Mouse (Mus musculus) hindbrain, embryonic 15.5 days (tissue): Measurements from ENCODE around the gene C8g. TPM values are rescaled to one million over a fixed set of nuclear protein-coding genes. Genes with fewer than 3 reads are reported as not detected.

ENCODE experiments used
- ATAC-seq: fragments of 200-750 bp; cut with Nextera tagmentation; 2 replicates; pipeline ENCODE4 v1.8.0; 2017; ENCODE audit warnings: low read depth, moderate number of reproducible peaks, moderate TSS enrichment; ENCODE audit not compliant: low FRiP score
- H3K27ac ChIP-seq: fragments of 300-500 bp; sonication (generic); replicated peaks from 2 replicates; pipeline ENCODE4 v1.5.1; 2015; ENCODE audit warnings: mild to moderate bottlenecking, inconsistent platforms
- H3K27me3 ChIP-seq: fragments of 300-500 bp; sonication (generic); 2 replicates; pipeline ENCODE4 v1.6.1; 2015; ENCODE audit warnings: control low read depth, inconsistent platforms
- H3K36me3 ChIP-seq: fragments of 300-500 bp; sonication (generic); 2 replicates; pipeline ENCODE4 v1.6.1; 2015; ENCODE audit warnings: control low read depth, inconsistent platforms
- H3K4me1 ChIP-seq: fragments of 300-500 bp; sonication (generic); replicated peaks from 2 replicates; pipeline ENCODE4 v1.6.1; 2015; ENCODE audit warnings: control low read depth, inconsistent platforms
- H3K4me2 ChIP-seq: fragments of 300-500 bp; sonication (generic); 2 replicates; pipeline ENCODE4 v1.6.1; 2015; ENCODE audit warnings: moderate library complexity, mild to moderate bottlenecking, inconsistent platforms
- H3K4me3 ChIP-seq: fragments of 300-500 bp; sonication (generic); 2 replicates; pipeline ENCODE4 v1.5.1; 2015; ENCODE audit warnings: mild to moderate bottlenecking, inconsistent platforms
- H3K9ac ChIP-seq: fragments of 300-500 bp; sonication (generic); 2 replicates; pipeline ENCODE4 v1.6.1; 2015; ENCODE audit warnings: inconsistent platforms
- H3K9me3 ChIP-seq: fragments of 300-500 bp; sonication (generic); 2 replicates; pipeline ENCODE4 v1.6.1; 2016; ENCODE audit warnings: control low read depth, inconsistent platforms
- WGBS: fragments of 180-500 bp; shearing (Covaris S2); methylation state at CpG from one replicate; pipeline ENCODE4 v1.1.7; 2015; 5-methylcytosine and 5-hydroxymethylcytosine counted together
- polyA plus RNA-seq: library from polyadenylated mRNA; unstranded; fragments of >200 nt; fragmentation: Nextera tagmentation; extraction: Ambion mirVana; gene quantifications from 2 replicates; pipeline ENCODE4 v1.2.1, GENCODE M21; 2015

The C8g gene
- polyA plus RNA-seq, result 5.8 and 6.1 TPM in 2 replicates

DNA sequence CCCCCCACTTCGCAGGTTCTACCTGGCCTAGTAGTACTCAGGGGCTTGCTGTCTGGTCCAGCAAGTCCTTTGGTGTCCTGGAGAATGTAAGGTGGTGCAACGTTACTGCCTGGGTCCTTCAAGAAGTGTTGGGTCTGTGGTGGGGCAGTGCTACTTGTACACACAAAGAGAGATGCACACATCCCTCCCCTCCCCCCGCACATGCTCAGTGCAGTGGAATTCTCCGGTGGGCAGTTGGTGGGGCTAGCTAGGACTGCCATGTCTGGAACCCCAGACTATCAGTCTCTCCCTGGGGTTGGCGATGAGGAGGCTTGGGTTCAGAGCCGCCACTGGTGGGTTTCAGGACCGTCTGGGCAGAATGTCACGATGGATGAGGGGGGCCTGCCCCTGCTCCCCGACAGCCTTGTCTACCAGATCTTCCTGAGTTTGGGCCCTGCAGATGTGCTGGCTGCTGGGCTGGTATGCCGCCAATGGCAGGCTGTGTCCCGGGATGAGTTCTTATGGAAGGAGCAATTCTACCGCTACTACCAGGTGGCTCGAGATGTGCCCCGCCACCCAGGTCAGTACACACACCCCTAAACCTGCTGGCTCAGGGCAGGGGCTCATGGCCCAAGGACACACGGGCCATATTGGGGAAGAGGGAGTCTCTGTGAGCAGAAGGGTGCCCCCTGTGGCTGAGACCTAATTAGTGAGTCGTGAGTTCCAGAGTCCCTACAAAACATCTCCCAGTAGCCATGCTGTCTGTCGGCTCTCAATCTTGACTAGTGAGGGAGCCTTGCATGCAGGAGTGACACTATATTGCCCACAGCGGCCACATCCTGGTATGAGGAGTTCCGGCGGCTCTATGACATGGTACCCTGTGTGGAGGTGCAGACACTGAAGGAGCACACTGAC, at the start of gene C8g:
C8g (minus strand) TSS at position 127 of the 894 bp plus-strand sequence.
- Histone ChIP-seq H3K27me3 (no peaks in the 10 kb centered on the region), H3K4me3 (peak within 1 kb of the TSS; percentile 89), H3K4me2 (peak within 1 kb of the TSS; percentile 97), H3K9ac (peak within 1 kb of the TSS; percentile 94), H3K9me3 (no peaks in the 10 kb centered on the region), H3K27ac (peak within 1 kb of the TSS; percentile 86), H3K4me1 (peaks cover 20% of the 10 kb centered on the region), H3K36me3 (peaks cover 17% of the 10 kb centered on the region; the same call in 1 of the 2 replicates)
- 76% methylated on average over 20 of the region's 20 CpGs for WGBS
- ATAC-seq, result no peak

DNA sequence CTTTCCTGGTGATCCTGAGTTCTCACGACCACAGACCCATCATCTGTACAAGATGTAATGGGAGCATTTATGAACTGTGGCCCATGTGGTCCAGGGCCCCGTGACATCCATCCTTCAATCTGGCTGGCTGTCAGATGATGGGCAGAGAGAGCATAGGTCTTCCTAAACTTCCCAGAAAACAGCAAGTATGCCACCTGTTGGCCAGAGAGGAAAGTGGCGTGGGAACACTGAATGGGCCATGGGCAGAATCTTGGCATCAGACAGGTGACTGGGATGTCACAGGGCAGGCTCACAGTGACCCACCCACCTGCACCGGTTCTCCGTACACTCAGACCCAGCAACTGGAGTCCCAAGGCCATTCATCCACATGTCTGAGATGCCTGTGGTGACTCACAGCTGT, 49.7 kb upstream of the C8g start:
- Histone ChIP-seq H3K27me3 (no peaks in the 10 kb centered on the region), H3K4me2 (no peak overlapping the region), H3K9me3 (no peaks in the 10 kb centered on the region), H3K27ac (no peak overlapping the region), H3K9ac (no peak overlapping the region), H3K4me1 (peaks cover 7% of the 10 kb centered on the region), H3K36me3 (no peaks in the 10 kb centered on the region), H3K4me3 (no peak overlapping the region)
- ATAC-seq, result no peak
- WGBS, result 40% methylated on average over 5 of the region's 5 CpGs

DNA sequence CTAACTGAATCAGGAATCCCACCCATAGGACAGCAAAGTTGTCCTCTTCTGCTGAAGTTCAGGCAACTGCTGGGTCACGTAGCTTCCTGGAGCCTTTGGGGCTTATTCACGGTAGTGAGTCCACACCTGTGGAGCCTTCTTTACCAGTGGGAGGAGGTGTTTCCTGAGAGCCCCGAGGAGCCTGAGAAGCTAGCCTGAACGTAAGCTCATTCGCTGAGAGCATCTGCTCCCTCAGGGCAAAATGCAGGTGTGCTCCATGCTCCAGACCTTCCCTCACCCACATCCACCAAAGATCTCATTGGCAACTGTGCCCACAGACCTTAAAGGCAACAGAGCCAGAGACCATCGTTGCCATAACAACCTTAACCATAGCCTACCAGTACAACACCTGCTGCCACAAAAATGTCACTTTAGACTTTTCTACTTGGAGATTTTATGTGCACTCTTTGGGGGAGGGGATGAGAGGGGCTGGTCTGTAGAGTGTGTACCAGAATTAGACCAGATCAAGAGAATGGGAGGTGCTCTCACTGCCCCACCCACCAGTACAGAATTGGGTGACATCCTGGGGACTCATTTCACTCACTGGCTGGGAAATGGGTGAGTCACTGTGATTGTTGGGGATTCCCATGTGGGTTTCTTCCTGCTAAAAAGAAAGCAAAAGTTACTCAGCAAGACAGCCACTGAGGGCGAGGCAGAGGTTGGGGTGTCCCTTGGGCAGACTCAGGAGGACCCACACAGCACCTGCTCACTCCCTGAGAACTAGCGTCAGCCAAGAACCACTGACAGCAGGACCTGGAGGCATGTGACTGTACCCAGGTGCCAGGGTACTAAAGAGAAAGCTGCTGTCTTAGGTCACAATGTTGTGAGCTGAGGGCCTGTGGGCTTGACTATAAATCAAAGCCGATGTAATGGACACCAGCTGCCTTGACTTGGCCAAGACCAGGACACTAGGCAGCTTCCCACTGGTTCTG, 47.8 kb upstream of the C8g start:
- H3K4me3 ChIP-seq, result no peak overlapping the region
- H3K9ac ChIP-seq, result no peak overlapping the region
- no peak overlapping the region for H3K4me2 ChIP-seq
- H3K9me3 ChIP-seq, result no peaks in the 10 kb centered on the region
- 79% methylated on average over 9 of the region's 9 CpGs for WGBS
- H3K27me3 ChIP-seq, result no peaks in the 10 kb centered on the region
- ATAC-seq, result no peak
- H3K27ac ChIP-seq, result no peak overlapping the region
- H3K4me1 ChIP-seq, result peaks cover 15% of the 10 kb centered on the region
- H3K36me3 ChIP-seq, result no peaks in the 10 kb centered on the region

DNA sequence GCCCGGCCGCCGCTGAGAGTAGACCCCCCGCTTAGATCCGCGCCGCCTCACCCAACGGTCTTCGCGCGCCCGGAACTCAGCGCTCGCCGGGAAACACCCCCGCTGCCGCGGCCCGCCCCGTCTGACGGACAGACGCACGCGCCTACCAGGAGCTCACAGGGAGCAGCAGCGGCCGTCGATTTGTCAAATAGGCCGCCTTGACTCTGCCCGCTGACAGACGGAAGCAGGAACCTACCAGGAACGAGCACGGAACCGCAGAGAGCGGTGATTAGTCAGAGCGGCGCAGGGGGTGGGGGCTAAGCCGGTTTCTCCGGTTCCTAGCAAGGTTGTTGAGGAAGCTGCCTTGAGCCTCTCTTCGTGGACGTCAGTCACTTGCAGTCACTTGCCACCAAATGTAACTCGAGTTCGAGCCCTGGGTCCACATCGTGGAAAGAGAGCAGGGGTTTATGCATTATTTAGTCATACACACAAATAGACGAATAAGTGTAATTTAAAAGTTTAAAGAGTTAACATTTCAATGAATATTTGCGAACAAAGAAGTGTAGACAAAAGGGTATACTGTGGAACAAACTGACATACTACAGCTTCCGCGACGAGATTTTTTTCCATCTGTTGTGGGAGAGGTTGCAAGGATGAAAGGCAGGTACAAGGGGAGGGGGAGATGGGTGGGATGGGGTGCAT, 45.4 kb upstream of the C8g start, which contains the start of gene Traf2:
Traf2 (minus strand) TSS at position 130 of the 681 bp plus-strand sequence.
- Histone ChIP-seq H3K4me2 (peak within 1 kb of the TSS; percentile 87), H3K27ac (peak within 1 kb of the TSS; percentile 35; the same call in 1 of the 2 replicates), H3K4me1 (peaks cover 15% of the 10 kb centered on the region), H3K4me3 (peak within 1 kb of the TSS; percentile 67), H3K9me3 (no peaks in the 10 kb centered on the region), H3K36me3 (no peaks in the 10 kb centered on the region), H3K27me3 (no peaks in the 10 kb centered on the region), H3K9ac (peak within 1 kb of the TSS; percentile 61)
- 3% methylated on average over 47 of the region's 48 CpGs for WGBS
- ATAC-seq, result peak; percentile 100

DNA sequence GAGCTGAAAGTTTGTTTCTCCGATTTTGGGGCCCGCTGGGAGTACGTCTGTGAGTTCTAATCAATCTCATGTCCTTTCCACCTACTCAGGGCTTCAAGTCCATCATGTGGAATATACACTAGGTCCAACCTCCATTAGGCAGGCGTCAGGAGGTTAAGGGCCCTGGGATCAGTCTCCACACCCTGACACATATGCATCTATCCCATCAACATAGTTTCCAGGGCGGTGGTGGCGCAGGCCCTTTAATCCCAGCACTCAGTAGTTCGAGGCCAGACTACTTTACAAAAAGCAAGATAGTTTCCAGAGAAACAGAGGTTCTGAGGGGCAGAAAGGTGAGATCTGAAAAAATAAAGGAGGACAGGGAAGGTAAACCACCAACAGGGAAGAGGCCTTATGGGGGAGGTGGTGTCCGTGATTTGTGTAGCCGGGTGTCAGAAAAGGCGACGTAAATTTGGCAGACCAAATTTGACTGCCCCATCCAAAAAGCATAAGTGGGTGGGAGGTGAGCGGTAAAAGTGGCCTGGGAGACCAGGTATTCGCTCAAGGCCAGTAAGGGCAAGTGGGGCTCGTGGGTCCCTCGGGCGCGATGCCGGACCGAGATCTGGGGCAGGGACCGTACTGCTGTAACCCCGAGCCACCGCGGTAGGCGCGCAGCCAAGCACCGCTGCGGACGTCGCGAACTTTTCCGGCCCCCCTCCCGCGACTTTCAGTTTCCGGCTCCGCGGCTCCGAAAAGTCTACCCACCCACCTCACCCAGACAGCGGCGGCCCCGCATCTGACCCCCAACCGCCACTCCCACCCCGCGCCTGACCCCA, 44.7 kb upstream of the C8g start:
- H3K4me3 ChIP-seq, result peak overlapping the region; percentile 67
- peak overlapping the region; percentile 35; the same call in 1 of the 2 replicates for H3K27ac ChIP-seq
- peak overlapping the region; percentile 87 for H3K4me2 ChIP-seq
- H3K27me3 ChIP-seq, result no peaks in the 10 kb centered on the region
- no peaks in the 10 kb centered on the region for H3K9me3 ChIP-seq
- H3K36me3 ChIP-seq, result no peaks in the 10 kb centered on the region
- WGBS, result 9% methylated on average over 43 of the region's 43 CpGs
- no peak; the same call in 1 of the 2 replicates for ATAC-seq
- H3K9ac ChIP-seq, result peak overlapping the region; percentile 61
- peaks cover 15% of the 10 kb centered on the region for H3K4me1 ChIP-seq

DNA sequence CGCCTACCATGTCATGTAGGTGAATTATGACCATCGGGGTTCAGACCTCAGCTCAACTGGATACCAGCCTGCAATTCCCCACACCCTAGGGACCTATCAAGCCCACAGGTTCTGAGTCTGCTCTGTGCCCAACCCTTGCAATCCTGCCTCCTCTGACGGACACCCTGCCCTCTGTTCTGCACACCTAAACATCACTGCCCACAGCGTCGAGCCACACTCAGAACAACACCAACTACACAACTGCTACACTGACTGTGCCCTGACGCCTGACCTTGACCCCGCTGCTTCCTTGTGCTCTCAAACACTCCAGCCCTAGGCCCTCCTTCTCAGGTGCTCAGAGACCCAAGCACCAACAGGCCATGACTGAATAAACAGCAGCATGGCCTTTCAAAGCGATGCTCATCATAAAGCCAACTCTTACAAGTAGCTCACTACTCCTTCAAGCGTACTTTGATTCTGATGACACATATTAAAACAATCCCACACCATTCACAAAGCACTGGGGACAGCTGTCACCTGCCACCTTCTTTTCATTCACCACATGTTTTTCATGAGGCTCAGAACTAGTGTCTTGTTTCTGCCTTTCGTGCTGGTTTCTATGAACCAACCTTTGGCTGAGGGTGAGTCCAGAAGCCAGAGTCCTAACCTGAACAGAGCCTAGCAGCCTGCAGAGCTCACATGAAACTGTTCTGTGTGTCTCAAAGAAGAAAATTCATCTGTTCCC, 40.3 kb upstream of the C8g start:
- no peak overlapping the region for H3K4me2 ChIP-seq
- H3K27ac ChIP-seq, result no peak overlapping the region
- H3K9me3 ChIP-seq, result no peaks in the 10 kb centered on the region
- WGBS, result 85% methylated on average over 10 of the region's 10 CpGs
- H3K4me3 ChIP-seq, result no peak overlapping the region
- no peaks in the 10 kb centered on the region for H3K36me3 ChIP-seq
- H3K9ac ChIP-seq, result no peak overlapping the region
- no peaks in the 10 kb centered on the region for H3K27me3 ChIP-seq
- no peak for ATAC-seq
- peaks cover 10% of the 10 kb centered on the region for H3K4me1 ChIP-seq

DNA sequence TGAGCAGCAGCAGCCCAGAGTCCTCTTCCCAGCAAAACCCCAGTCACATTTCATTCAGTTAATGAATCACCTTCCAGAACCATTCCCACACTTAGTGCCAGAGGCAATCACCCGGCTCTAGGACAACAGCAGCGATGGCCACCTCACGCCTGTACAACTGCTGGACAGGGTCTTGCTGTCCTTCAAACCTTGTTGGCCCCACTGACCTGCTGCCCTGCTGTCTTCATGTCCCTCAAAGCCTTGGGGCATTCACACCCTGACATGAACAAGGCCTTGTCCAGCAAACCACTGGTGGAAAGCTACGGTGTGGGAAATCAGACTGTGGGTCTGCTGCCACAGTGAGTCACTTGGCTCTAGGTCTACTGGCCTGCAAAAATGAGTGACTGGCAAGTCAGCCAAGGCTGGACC, 39.0 kb upstream of the C8g start:
- H3K4me2 ChIP-seq, result no peak overlapping the region
- no peaks in the 10 kb centered on the region for H3K9me3 ChIP-seq
- no peak overlapping the region for H3K27ac ChIP-seq
- H3K27me3 ChIP-seq, result no peaks in the 10 kb centered on the region
- H3K4me1 ChIP-seq, result 0 out of 2 replicates have a peak, but pooled peaks cover 2% of the 10 kb centered on the region
- no peak overlapping the region for H3K4me3 ChIP-seq
- peaks cover 6% of the 10 kb centered on the region; the same call in 1 of the 2 replicates for H3K36me3 ChIP-seq
- no peak overlapping the region for H3K9ac ChIP-seq
- WGBS, result 95% methylated on average over 4 of the region's 4 CpGs
- no peak for ATAC-seq

DNA sequence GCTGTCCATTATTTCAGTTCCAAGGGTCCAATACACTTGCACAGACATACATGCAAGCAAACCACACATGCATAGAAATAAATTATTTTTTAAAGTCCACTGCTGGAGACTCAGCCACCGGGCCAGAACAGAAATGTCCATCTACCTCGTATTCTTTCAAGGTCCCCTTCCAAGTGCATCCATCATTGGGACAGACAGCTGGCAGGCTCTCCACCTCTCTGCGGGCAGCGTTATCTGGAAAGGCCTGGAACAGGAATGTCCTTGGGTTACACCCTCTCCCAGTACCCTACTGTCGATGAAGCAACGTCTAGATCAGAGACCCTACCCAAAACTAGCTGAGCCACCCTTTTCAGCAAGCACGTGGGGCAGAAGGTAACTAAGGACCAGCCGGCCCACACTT, 35.0 kb upstream of the C8g start:
- Histone ChIP-seq H3K4me1 (no peaks in the 10 kb centered on the region), H3K4me2 (no peak overlapping the region), H3K36me3 (peaks cover 7% of the 10 kb centered on the region; the same call in 1 of the 2 replicates), H3K9me3 (no peaks in the 10 kb centered on the region), H3K4me3 (no peak overlapping the region), H3K9ac (no peak overlapping the region), H3K27me3 (no peaks in the 10 kb centered on the region), H3K27ac (no peak overlapping the region)
- ATAC-seq, result no peak
- 89% methylated on average over 8 of the region's 8 CpGs for WGBS

DNA sequence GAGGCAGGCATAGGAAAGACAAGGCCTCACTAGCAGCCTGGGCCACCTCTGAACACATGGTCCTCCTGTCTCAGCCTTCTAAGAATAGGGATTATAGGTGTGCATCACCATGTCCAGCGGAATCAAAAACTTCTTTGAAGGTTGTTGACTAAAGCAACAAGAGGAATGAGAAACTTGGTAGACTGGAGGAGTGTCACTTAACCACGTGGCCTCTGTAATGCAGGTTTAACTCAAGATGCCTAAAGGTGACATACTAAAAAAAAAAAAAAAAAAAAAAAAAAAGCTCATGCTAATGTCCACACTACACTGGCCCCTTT, 33.3 kb upstream of the C8g start:
- Histone ChIP-seq H3K27ac (no peak overlapping the region), H3K4me2 (no peak overlapping the region), H3K4me1 (no peaks in the 10 kb centered on the region), H3K4me3 (no peak overlapping the region), H3K9me3 (no peaks in the 10 kb centered on the region), H3K27me3 (no peaks in the 10 kb centered on the region), H3K9ac (no peak overlapping the region), H3K36me3 (peaks cover 12% of the 10 kb centered on the region)
- 92% methylated on average over 2 of the region's 2 CpGs for WGBS
- ATAC-seq, result no peak

DNA sequence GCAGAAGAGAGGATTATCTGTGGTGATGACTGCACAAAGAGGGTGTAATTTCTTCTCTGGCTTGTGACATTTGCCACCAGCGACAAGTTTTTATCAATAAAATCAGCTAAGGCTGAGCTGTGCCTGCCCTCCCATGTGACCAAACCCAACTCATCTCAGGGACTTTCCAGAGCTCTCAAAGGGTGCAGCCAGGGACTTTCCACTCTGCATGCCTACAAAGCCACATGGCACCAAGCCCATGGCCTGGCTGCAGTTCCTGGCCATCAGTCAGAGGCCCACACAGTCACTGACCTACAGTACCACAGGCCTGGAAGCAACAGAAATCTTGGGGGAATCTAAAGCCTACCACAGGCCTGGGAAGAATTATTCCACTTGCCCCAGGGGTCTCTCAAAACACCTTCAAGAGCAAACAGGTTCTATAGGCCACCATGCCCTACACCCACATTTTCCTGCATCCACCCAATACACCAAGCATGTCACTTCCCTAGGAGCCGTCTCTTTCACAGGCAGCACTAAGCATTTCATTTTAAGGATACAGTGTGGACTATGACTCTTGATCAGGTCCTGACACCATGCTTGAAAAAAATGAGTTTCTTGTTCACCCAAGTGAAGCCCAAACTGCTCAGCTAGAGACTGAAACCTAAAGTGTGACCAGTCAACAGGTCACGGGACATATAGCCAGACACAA, 32.8 kb upstream of the C8g start:
- no peak overlapping the region for H3K4me2 ChIP-seq
- ATAC-seq, result no peak
- H3K27me3 ChIP-seq, result no peaks in the 10 kb centered on the region
- H3K27ac ChIP-seq, result no peak overlapping the region
- H3K4me1 ChIP-seq, result no peaks in the 10 kb centered on the region
- H3K9ac ChIP-seq, result no peak overlapping the region
- H3K4me3 ChIP-seq, result no peak overlapping the region
- H3K36me3 ChIP-seq, result peaks cover 13% of the 10 kb centered on the region
- H3K9me3 ChIP-seq, result no peaks in the 10 kb centered on the region
- WGBS, result 97% methylated on average over 3 of the region's 3 CpGs
